Mouse (Mus musculus): Measurements from ENCODE around the gene Stk40. TPM values are rescaled to one million over a fixed set of nuclear protein-coding genes. Genes with fewer than 3 reads are reported as not detected.
"Not testable (repeated sequence)": the region's sequence is repeated elsewhere in the genome, so short reads cannot be mapped to it uniquely, and the experiment has no call there.

The Stk40 gene
- polyA plus RNA-seq, 1 experiment from 2014 or later = 49.4 TPM

GRCm38 (mm10) chr4:126083021-126083420 lies 20.7 kb upstream of the Stk40 start:
- peaks cover 23% of the 10 kb centered on the region for H3K36me3 ChIP-seq
- no peak overlapping the region for H3K27ac ChIP-seq
- no peaks in the 10 kb centered on the region for H3K4me1 ChIP-seq
- no peak overlapping the region for H3K4me3 ChIP-seq
- no peak for ATAC-seq (ENCODE audit: low FRiP score)
- no peak overlapping the region for H3K9ac ChIP-seq
- H3K9me3 ChIP-seq (replicated peaks) = no peaks in the 10 kb centered on the region
- no peak overlapping the region for H3K4me2 ChIP-seq (replicated peaks)
- WGBS = 91% methylated on average over 9 of the region's 9 CpGs
- no peaks in the 10 kb centered on the region for H3K27me3 ChIP-seq

DNA sequence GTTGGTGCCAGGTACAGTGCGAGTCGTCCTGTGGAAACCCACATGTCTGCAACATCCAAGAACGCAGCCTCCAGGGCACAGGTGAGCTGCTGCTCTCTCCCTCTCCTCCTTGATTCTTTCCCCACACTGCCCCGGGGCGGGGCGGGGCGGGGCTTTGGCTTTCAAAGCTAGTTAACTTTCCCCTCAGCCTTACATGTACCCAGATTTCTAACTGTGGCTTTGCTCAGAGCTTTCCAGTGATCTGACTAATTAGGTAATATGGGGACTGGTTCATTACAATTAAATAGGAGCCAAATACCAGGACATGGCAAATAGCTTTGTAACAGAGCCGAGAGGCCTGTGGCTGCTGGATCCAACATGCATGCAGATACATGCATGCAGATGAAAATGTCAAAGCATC lies 19.4 kb upstream of the Stk40 start:
- Histone ChIP-seq H3K27me3 (no peaks in the 10 kb centered on the region), H3K9me3 (replicated peaks) (no peaks in the 10 kb centered on the region), H3K4me1 (no peaks in the 10 kb centered on the region), H3K9ac (no peak overlapping the region; the same call in 1 of the 2 replicates), H3K4me3 (no peak overlapping the region), H3K36me3 (peaks cover 32% of the 10 kb centered on the region), H3K4me2 (replicated peaks) (no peak overlapping the region), H3K27ac (no peak overlapping the region)
- WGBS = 79% methylated on average over 8 of the region's 8 CpGs
- no peak for ATAC-seq (ENCODE audit: low FRiP score)

GRCm38 (mm10) chr4:126085996-126086576 lies 17.7 kb upstream of the Stk40 start:
- H3K36me3 ChIP-seq = peaks cover 32% of the 10 kb centered on the region
- peak; percentile 68 for ATAC-seq (ENCODE audit: low FRiP score)

GRCm38 (mm10) chr4:126090101-126090847 lies 13.5 kb upstream of the Stk40 start:
- Histone ChIP-seq H3K36me3 (0 out of 2 replicates have a peak, but pooled peaks cover 9% of the 10 kb centered on the region), H3K4me2 (replicated peaks) (no peak overlapping the region), H3K9ac (no peak overlapping the region), H3K9me3 (replicated peaks) (no peaks in the 10 kb centered on the region), H3K27ac (no peak overlapping the region), H3K27me3 (no peaks in the 10 kb centered on the region), H3K4me3 (no peak overlapping the region), H3K4me1 (no peaks in the 10 kb centered on the region)
- WGBS = 85% methylated on average over 7 of the region's 7 CpGs
- no peak for ATAC-seq (ENCODE audit: low FRiP score)

More at GRCm38 (mm10) chr4:126085996-126086576, 17.7 kb upstream of the Stk40 start:
- Histone ChIP-seq H3K9ac (no peak overlapping the region), H3K4me2 (replicated peaks) (no peak overlapping the region), H3K27me3 (no peaks in the 10 kb centered on the region), H3K4me3 (no peak overlapping the region), H3K27ac (no peak overlapping the region), H3K9me3 (replicated peaks) (no peaks in the 10 kb centered on the region), H3K4me1 (no peaks in the 10 kb centered on the region)
- WGBS = 31% methylated on average over 7 of the region's 7 CpGs

- no peak overlapping the region for H3K9ac ChIP-seq
- H3K4me3 ChIP-seq = no peak overlapping the region
- no peaks in the 10 kb centered on the region for H3K4me1 ChIP-seq
- no peak overlapping the region for H3K27ac ChIP-seq
- H3K4me2 ChIP-seq (replicated peaks) = no peak overlapping the region
- no peak for ATAC-seq (ENCODE audit: low FRiP score)
- H3K36me3 ChIP-seq = 0 out of 2 replicates have a peak, but pooled peaks cover 9% of the 10 kb centered on the region
- no peaks in the 10 kb centered on the region for H3K9me3 ChIP-seq (replicated peaks)
- 81% methylated on average over 4 of the region's 4 CpGs for WGBS
- no peaks in the 10 kb centered on the region for H3K27me3 ChIP-seq
Observed at GRCm38 (mm10) chr4:126090848-126091124, 13.0 kb upstream of the Stk40 start.

- Histone ChIP-seq H3K36me3 (0 out of 2 replicates have a peak, but pooled peaks cover 9% of the 10 kb centered on the region), H3K9ac (no peak overlapping the region), H3K27ac (no peak overlapping the region), H3K9me3 (replicated peaks) (no peaks in the 10 kb centered on the region), H3K4me2 (replicated peaks) (no peak overlapping the region), H3K4me1 (no peaks in the 10 kb centered on the region), H3K4me3 (no peak overlapping the region), H3K27me3 (no peaks in the 10 kb centered on the region)
- ATAC-seq (ENCODE audit: low FRiP score) = no peak
- 81% methylated on average over 8 of the region's 8 CpGs for WGBS
Observed at GRCm38 (mm10) chr4:126091873-126092272, 11.9 kb upstream of the Stk40 start.

- not testable (repeated sequence) for H3K27me3 ChIP-seq; H3K4me3 ChIP-seq; H3K4me1 ChIP-seq; ATAC-seq (ENCODE audit: low FRiP score); H3K9me3 ChIP-seq (replicated peaks); H3K27ac ChIP-seq; H3K9ac ChIP-seq
- WGBS = 57% methylated on average over 14 of the region's 14 CpGs
- peaks cover 14% of the 10 kb centered on the region for H3K36me3 ChIP-seq
- H3K4me2 ChIP-seq (replicated peaks) = peak overlapping the region; percentile 65; the same call in 1 of the 2 replicates
Observed at GRCm38 (mm10) chr4:126095622-126096430, 7.9 kb upstream of the Stk40 start.

- peak within 1 kb of the TSS; percentile 60 for H3K4me3 ChIP-seq
- no peaks in the 10 kb centered on the region for H3K4me1 ChIP-seq
- H3K27ac ChIP-seq = peak within 1 kb of the TSS; percentile 78
- peak within 1 kb of the TSS; percentile 68 for H3K9ac ChIP-seq
- no peaks in the 10 kb centered on the region for H3K9me3 ChIP-seq (replicated peaks)
- 3% methylated on average over 37 of the region's 37 CpGs for WGBS
- peak within 1 kb of the TSS; percentile 65 for H3K4me2 ChIP-seq (replicated peaks)
- H3K27me3 ChIP-seq = no peaks in the 10 kb centered on the region
- ATAC-seq (ENCODE audit: low FRiP score) = peak; percentile 97
- H3K36me3 ChIP-seq = peaks cover 14% of the 10 kb centered on the region
Observed at GRCm38 (mm10) chr4:126096464-126097111, 7.2 kb upstream of the Stk40 start, which contains the start of gene Lsm10. TSS of gene Lsm10 (plus strand) at chr4:126096623.

DNA sequence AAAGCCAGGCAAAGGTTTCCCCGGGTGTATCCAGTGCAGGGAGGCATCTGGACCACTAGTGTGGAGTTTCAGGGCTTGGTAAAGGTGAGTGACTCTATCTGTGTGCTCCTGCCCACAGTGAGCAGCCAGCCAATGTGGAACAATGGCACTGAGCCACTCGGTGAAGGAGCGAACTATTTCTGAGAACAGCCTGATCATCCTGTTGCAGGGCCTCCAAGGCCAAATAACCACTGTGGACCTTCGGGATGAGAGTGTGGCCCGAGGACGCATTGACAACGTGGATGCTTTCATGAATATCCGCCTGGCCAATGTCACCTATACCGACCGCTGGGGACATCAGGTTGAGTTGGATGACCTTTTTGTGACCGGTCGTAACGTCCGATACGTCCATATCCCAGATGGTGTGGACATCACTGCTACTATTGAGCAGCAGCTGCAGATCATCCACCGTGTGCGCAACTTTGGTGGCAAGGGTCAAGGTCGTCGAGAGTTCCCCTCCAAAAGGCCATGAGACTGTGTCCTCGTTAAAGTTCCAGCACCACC lies 6.0 kb upstream of the Stk40 start:
- Histone ChIP-seq H3K9ac (no peak overlapping the region), H3K4me3 (no peak overlapping the region), H3K4me1 (peaks cover 6% of the 10 kb centered on the region), H3K36me3 (peaks cover 14% of the 10 kb centered on the region), H3K9me3 (replicated peaks) (no peaks in the 10 kb centered on the region), H3K27ac (no peak overlapping the region), H3K4me2 (replicated peaks) (no peak overlapping the region), H3K27me3 (no peaks in the 10 kb centered on the region)
- ATAC-seq (ENCODE audit: low FRiP score) = no peak
- WGBS = 96% methylated on average over 20 of the region's 20 CpGs

- Histone ChIP-seq H3K9ac (no peak overlapping the region), H3K27me3 (no peaks in the 10 kb centered on the region), H3K27ac (no peak overlapping the region), H3K36me3 (peaks cover 14% of the 10 kb centered on the region), H3K4me3 (no peak overlapping the region), H3K9me3 (replicated peaks) (no peaks in the 10 kb centered on the region), H3K4me2 (replicated peaks) (no peak overlapping the region), H3K4me1 (peaks cover 12% of the 10 kb centered on the region)
- 93% methylated on average over 3 of the region's 3 CpGs for WGBS
- no peak for ATAC-seq (ENCODE audit: low FRiP score)
Observed at GRCm38 (mm10) chr4:126099365-126099764, 4.4 kb upstream of the Stk40 start.

- 93% methylated on average over 3 of the region's 3 CpGs for WGBS
- H3K4me1 ChIP-seq = peaks cover 24% of the 10 kb centered on the region
Observed at GRCm38 (mm10) chr4:126100764-126101163, 3.0 kb upstream of the Stk40 start.

More at GRCm38 (mm10) chr4:126100764-126101163, 3.0 kb upstream of the Stk40 start:
- Histone ChIP-seq H3K4me2 (replicated peaks) (no peak overlapping the region), H3K9me3 (replicated peaks) (no peaks in the 10 kb centered on the region), H3K27ac (no peak overlapping the region), H3K9ac (no peak overlapping the region), H3K4me3 (no peak overlapping the region), H3K27me3 (no peaks in the 10 kb centered on the region), H3K36me3 (peaks cover 14% of the 10 kb centered on the region)
- ATAC-seq (ENCODE audit: low FRiP score) = no peak
